Mouse (Mus musculus) testis, adult 2 months (tissue): Measurements from ENCODE around the gene Repin1. TPM values are rescaled to one million over a fixed set of nuclear protein-coding genes. Genes with fewer than 3 reads are reported as not detected.

Source experiments
- H3K27ac ChIP-seq: fragments of 200-500 bp; 2 replicates; pipeline ENCODE4 v1.5.1; 2012; ENCODE audit warnings: low read depth, low read length; ENCODE audit not compliant: control insufficient read depth, insufficient read depth
- H3K27me3 ChIP-seq: fragments of 200-500 bp; 2 replicates; pipeline ENCODE4 v1.6.1; 2012; ENCODE audit warnings: mild to moderate bottlenecking, low read length, moderate library complexity; ENCODE audit not compliant: control insufficient read depth, insufficient read depth
- H3K36me3 ChIP-seq: fragments of 200-500 bp; 2 replicates; pipeline ENCODE4 v1.6.1; 2012; ENCODE audit warnings: mild to moderate bottlenecking, low read length; ENCODE audit not compliant: control insufficient read depth, insufficient read depth
- H3K4me1 ChIP-seq: fragments of 200-500 bp; 2 replicates; pipeline ENCODE4 v1.6.1; 2012; ENCODE audit warnings: low read length; ENCODE audit not compliant: control insufficient read depth, insufficient read depth
- H3K4me3 ChIP-seq: fragments of 200-500 bp; 2 replicates; pipeline ENCODE4 v1.5.1; 2012; ENCODE audit warnings: low read depth, mild to moderate bottlenecking, low read length, moderate library complexity, mixed read lengths; ENCODE audit not compliant: control insufficient read depth
- CTCF ChIP-seq: fragments of 200-500 bp; IDR thresholded peaks from 2 replicates; pipeline ENCODE4 v1.5.1; 2012; ENCODE audit warnings: low read depth, mild to moderate bottlenecking, inconsistent platforms, low read length, moderate library complexity; ENCODE audit not compliant: control insufficient read depth, insufficient read depth, insufficient replicate concordance
- POLR2A ChIP-seq: fragments of 200-500 bp; IDR thresholded peaks from 2 replicates; pipeline ENCODE4 v1.6.1; 2012; ENCODE audit warnings: low read depth, mild to moderate bottlenecking, inconsistent platforms, low read length, moderate library complexity; ENCODE audit not compliant: control insufficient read depth
- polyA plus RNA-seq: library from polyadenylated mRNA; depleted of rRNA; stranded (reverse); fragments of >200 nt; gene quantifications from 2 replicates; pipeline ENCODE4 v1.2.3, GENCODE M21; 2012; rRNA removed

Gene Repin1
- polyA plus RNA-seq: 16.8 and 17.8 TPM in 2 replicates

GRCm38 (mm10) chr6:48593158-48594042 lies at the start of gene Repin1, which contains the start of gene Gm44965:
TSS of gene Repin1 (plus strand) at chr6:48593883.
TSS of gene Gm44965 (plus strand) at chr6:48593941.
- Histone ChIP-seq H3K36me3 (no peaks in the 10 kb centered on the region), H3K27me3 (no peaks in the 10 kb centered on the region), H3K4me3 (peak within 1 kb of the TSS; percentile 93), H3K27ac (peak within 1 kb of the TSS; percentile 98), H3K4me1 (peaks cover 25% of the 10 kb centered on the region)
- TF ChIP-seq POLR2A (peak; percentile 72), CTCF (no peak; the same call in 1 of the 2 replicates)

GRCm38 (mm10) chr6:48545251-48545650 lies 48.4 kb upstream of the Repin1 start:
- no peaks in the 10 kb centered on the region for H3K36me3 ChIP-seq
- H3K27ac ChIP-seq: no peak overlapping the region
- no peaks in the 10 kb centered on the region for H3K27me3 ChIP-seq
- H3K4me1 ChIP-seq: peaks cover 3% of the 10 kb centered on the region; the same call in 1 of the 2 replicates
- TF ChIP-seq CTCF (no peak), POLR2A (no peak)
- H3K4me3 ChIP-seq: no peak overlapping the region

- Histone ChIP-seq H3K27ac (no peak overlapping the region), H3K36me3 (no peaks in the 10 kb centered on the region), H3K4me3 (no peak overlapping the region), H3K27me3 (no peaks in the 10 kb centered on the region), H3K4me1 (peaks cover 3% of the 10 kb centered on the region; the same call in 1 of the 2 replicates)
- no peak for TF ChIP-seq CTCF
- TF ChIP-seq POLR2A: no peak
These were observed 47.4 kb upstream of the Repin1 start for GRCm38 (mm10) chr6:48546271-48546670.

- H3K36me3 ChIP-seq: no peaks in the 10 kb centered on the region
- H3K4me1 ChIP-seq: peaks cover 3% of the 10 kb centered on the region; the same call in 1 of the 2 replicates
- no peak overlapping the region for H3K27ac ChIP-seq
- no peak for TF ChIP-seq CTCF
- H3K27me3 ChIP-seq: no peaks in the 10 kb centered on the region
- no peak overlapping the region for H3K4me3 ChIP-seq
These were observed 46.8 kb upstream of the Repin1 start for GRCm38 (mm10) chr6:48546858-48547257.

GRCm38 (mm10) chr6:48548314-48548713 lies 45.4 kb upstream of the Repin1 start:
- Histone ChIP-seq H3K4me3 (no peak overlapping the region), H3K4me1 (peaks cover 3% of the 10 kb centered on the region; the same call in 1 of the 2 replicates), H3K36me3 (no peaks in the 10 kb centered on the region), H3K27me3 (no peaks in the 10 kb centered on the region), H3K27ac (no peak overlapping the region)
- no peak for TF ChIP-seq CTCF
- no peak for TF ChIP-seq POLR2A

GRCm38 (mm10) chr6:48552918-48553317 lies 40.8 kb upstream of the Repin1 start:
- Histone ChIP-seq H3K27me3 (no peaks in the 10 kb centered on the region), H3K36me3 (no peaks in the 10 kb centered on the region), H3K4me3 (peak overlapping the region; percentile 17), H3K4me1 (peaks cover 19% of the 10 kb centered on the region), H3K27ac (no peak overlapping the region)
- TF ChIP-seq POLR2A (no peak), CTCF (no peak)

GRCm38 (mm10) chr6:48553819-48554218 lies 39.9 kb upstream of the Repin1 start:
- Histone ChIP-seq H3K27ac (peak overlapping the region; percentile 99), H3K36me3 (no peaks in the 10 kb centered on the region), H3K4me3 (peak overlapping the region; percentile 95), H3K27me3 (no peaks in the 10 kb centered on the region), H3K4me1 (peaks cover 16% of the 10 kb centered on the region)
- TF ChIP-seq CTCF: no peak
- no peak for TF ChIP-seq POLR2A
